Mouse (Mus musculus) embryonic facial prominence, embryonic 13.5 days (tissue): ENCODE results near the gene Cacna2d1. TPM values are rescaled to one million over a fixed set of nuclear protein-coding genes. Genes with fewer than 3 reads are reported as not detected.

Experiments
- ATAC-seq: fragments of 200-750 bp; cut with Nextera tagmentation; 2 replicates; pipeline ENCODE4 v1.8.0; 2017; ENCODE audit warnings: low read depth; ENCODE audit not compliant: insufficient number of reproducible peaks, insufficient read depth, low FRiP score, low TSS enrichment
- H3K27ac ChIP-seq: fragments of 300-500 bp; sonication (generic); 2 replicates; pipeline ENCODE4 v1.5.1; 2015; ENCODE audit warnings: moderate library complexity, mild to moderate bottlenecking, inconsistent platforms
- H3K27me3 ChIP-seq: fragments of 300-500 bp; sonication (generic); 2 replicates; pipeline ENCODE4 v1.6.1; 2015; ENCODE audit warnings: mild to moderate bottlenecking, inconsistent platforms
- H3K36me3 ChIP-seq: fragments of 300-500 bp; sonication (generic); 2 replicates; pipeline ENCODE4 v1.6.1; 2015; ENCODE audit warnings: mild to moderate bottlenecking, inconsistent platforms
- H3K4me1 ChIP-seq: fragments of 300-500 bp; sonication (generic); 2 replicates; pipeline ENCODE4 v1.6.1; 2015; ENCODE audit warnings: inconsistent platforms
- H3K4me2 ChIP-seq: fragments of 300-500 bp; sonication (generic); 2 replicates; pipeline ENCODE4 v1.6.1; 2015; ENCODE audit warnings: moderate library complexity, mild to moderate bottlenecking, inconsistent platforms
- H3K4me3 ChIP-seq: fragments of 300-500 bp; sonication (generic); 2 replicates; pipeline ENCODE4 v1.5.1; 2015; ENCODE audit warnings: mild to moderate bottlenecking, inconsistent platforms
- H3K9ac ChIP-seq: fragments of 300-500 bp; sonication (generic); 2 replicates; pipeline ENCODE4 v1.6.1; 2015; ENCODE audit warnings: mild to moderate bottlenecking, inconsistent platforms
- H3K9me3 ChIP-seq: fragments of 300-500 bp; sonication (generic); 2 replicates; pipeline ENCODE4 v1.6.1; 2016; ENCODE audit warnings: inconsistent platforms
- WGBS: fragments of 180-500 bp; shearing (Covaris S2); methylation state at CpG from one replicate; pipeline ENCODE4 v1.1.7; 2015; ENCODE audit warnings: mixed read lengths; 5-methylcytosine and 5-hydroxymethylcytosine counted together
- polyA plus RNA-seq: library from polyadenylated mRNA; unstranded; fragments of >200 nt; fragmentation: Nextera tagmentation; extraction: Ambion mirVana; gene quantifications from 2 replicates; pipeline ENCODE4 v1.2.1, GENCODE M21; 2015

Cacna2d1 gene
- polyA plus RNA-seq, 1 experiment from 2014 or later: 11.4 TPM

DNA sequence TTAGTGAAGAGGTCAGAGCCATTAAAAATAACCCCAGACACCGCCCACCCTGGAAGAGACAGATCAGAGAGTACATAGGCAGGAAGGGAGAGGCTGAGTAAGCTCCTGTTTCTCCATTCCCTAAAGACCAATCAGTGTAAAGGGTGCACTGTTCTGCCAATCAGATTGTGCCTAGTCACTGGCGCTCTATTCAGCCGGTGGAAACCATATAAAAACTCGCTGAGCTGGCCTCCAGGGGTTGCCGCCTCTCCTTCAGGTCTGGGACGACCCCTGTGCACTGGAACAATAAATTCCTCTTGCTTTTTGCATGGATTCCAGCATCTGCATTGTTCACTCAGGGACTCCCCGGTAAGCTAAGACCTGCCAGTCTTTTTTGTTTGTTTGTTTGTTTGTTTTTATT is 246.6 kb downstream of the Cacna2d1 start:
- Histone ChIP-seq H3K4me2 (no peak overlapping the region), H3K36me3 (no peaks in the 10 kb centered on the region), H3K27ac (no peak overlapping the region), H3K27me3 (no peaks in the 10 kb centered on the region), H3K4me1 (no peaks in the 10 kb centered on the region), H3K4me3 (no peak overlapping the region), H3K9ac (no peak overlapping the region), H3K9me3 (no peaks in the 10 kb centered on the region)
- 85% methylated on average over 7 of the region's 7 CpGs for WGBS
- no peak for ATAC-seq

DNA sequence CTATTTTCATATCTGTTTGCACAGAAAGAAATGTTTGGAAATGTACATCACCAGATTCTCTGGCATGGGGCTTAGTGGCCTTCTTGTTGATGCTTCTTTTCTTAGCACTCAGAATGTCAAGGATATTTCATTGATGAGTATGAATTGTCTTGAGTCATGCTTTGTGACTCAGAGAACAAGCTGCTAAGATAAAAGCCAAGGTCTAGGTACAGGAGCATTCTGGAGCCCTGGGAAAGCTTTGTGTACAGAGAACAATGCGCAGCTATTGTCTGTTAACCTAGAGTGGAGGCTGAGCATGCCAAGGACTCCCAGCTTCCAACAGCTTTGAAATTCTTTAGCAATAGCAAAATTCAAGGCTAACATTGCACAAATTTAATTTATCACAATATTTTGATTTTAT is 249.6 kb downstream of the Cacna2d1 start:
- no peak overlapping the region for H3K4me3 ChIP-seq

DNA sequence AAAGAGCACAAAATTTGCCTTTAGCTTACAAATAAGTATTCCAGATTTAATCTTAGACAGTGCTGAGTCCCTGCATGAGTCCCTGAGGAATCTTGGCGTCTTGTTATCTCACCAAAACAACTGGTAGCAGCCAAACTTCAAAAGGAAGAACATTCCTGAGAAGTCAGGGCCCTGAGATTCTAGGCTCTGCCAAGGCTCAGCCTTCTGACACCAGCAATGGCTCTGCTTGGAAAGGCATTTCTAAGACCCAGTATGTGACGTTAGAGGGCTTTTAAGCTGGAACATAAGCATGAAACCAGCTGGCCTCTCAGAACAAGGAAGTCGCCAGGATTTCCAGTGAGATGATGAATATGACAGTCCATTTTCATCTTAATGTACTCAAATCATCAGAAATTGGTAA is 253.4 kb downstream of the Cacna2d1 start:
- Histone ChIP-seq H3K9me3 (no peaks in the 10 kb centered on the region), H3K4me3 (no peak overlapping the region), H3K9ac (no peak overlapping the region), H3K27ac (no peak overlapping the region), H3K4me1 (no peaks in the 10 kb centered on the region), H3K4me2 (no peak overlapping the region), H3K27me3 (no peaks in the 10 kb centered on the region), H3K36me3 (no peaks in the 10 kb centered on the region)
- 37% methylated on average over 3 of the region's 3 CpGs for WGBS
- ATAC-seq: no peak

More for the DNA sequence above, 249.6 kb downstream of the Cacna2d1 start:
- Histone ChIP-seq H3K4me1 (no peaks in the 10 kb centered on the region), H3K9me3 (no peaks in the 10 kb centered on the region), H3K4me2 (no peak overlapping the region), H3K27ac (no peak overlapping the region), H3K27me3 (no peaks in the 10 kb centered on the region), H3K9ac (no peak overlapping the region), H3K36me3 (no peaks in the 10 kb centered on the region)
- 88% methylated on average over 1 of the region's 1 CpGs for WGBS
- no peak for ATAC-seq

DNA sequence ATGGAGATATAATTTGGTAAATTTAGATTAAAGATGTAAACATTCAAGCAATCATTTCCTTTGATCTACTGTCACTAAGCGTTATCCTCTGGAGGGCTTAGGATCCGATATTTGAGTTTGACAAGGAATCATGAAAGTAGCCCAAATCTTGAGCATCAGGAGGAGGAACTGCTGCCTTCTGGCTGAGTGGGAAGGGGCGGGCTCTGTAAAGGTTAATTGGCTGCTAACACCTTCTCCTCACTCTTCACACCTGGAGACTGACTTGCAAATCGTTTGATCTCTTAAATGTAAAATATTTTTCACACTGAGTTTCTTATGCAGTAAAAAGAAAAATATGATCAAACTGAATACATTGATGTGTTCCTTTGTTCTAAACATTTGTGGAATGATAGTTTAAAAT is 255.4 kb downstream of the Cacna2d1 start:
- Histone ChIP-seq H3K27ac (no peak overlapping the region), H3K36me3 (no peaks in the 10 kb centered on the region), H3K9me3 (no peaks in the 10 kb centered on the region), H3K4me3 (no peak overlapping the region), H3K9ac (no peak overlapping the region), H3K4me1 (no peaks in the 10 kb centered on the region), H3K4me2 (no peak overlapping the region), H3K27me3 (no peaks in the 10 kb centered on the region)
- no peak for ATAC-seq
- 71% methylated on average over 4 of the region's 4 CpGs for WGBS

DNA sequence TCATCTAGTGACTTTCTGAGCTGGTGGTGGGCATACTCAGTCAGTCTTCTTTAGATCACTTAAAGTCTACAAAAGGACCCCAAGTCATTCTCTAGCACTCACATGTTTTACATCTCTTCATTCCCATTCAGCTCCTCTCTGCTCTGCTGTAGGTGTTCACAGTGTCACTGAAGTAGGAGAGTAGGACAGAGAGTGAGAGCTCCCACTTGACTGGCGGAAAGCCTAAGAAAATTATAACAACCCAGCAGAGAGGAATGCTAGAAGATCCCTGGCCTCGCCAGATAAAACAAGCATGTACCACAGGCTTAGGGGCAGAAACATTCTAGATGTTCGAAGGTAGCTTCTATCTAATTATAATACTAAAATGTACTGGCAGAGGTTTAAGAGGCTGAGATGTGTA is 256.7 kb downstream of the Cacna2d1 start:
- WGBS: 86% methylated on average over 3 of the region's 3 CpGs
- no peaks in the 10 kb centered on the region for H3K36me3 ChIP-seq
- H3K4me2 ChIP-seq: no peak overlapping the region
- no peaks in the 10 kb centered on the region for H3K9me3 ChIP-seq
- ATAC-seq: no peak
- H3K27me3 ChIP-seq: no peaks in the 10 kb centered on the region
- H3K4me1 ChIP-seq: no peaks in the 10 kb centered on the region
- no peak overlapping the region for H3K4me3 ChIP-seq
- H3K9ac ChIP-seq: no peak overlapping the region
- H3K27ac ChIP-seq: no peak overlapping the region

DNA sequence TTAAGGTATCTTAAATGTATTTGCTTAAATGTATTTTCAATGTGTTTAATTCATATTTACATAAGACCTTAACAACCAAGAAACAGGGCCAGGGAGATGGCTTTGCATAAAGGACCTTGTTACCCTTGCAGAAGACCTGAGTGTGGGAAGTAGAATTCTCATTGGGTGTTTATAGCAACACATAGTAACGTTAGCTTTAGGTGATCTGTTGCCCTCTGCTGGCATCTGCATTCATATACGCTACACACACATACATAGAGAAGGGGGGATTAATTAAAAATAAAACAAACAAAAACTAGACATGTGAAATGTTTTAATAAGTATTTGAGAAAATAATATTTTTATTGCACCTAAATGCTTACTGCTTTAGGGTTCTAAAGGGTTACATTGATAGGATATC is 265.3 kb downstream of the Cacna2d1 start:
- no peak overlapping the region for H3K9ac ChIP-seq
- 40% methylated on average over 2 of the region's 2 CpGs for WGBS
- no peaks in the 10 kb centered on the region for H3K27me3 ChIP-seq
- H3K4me2 ChIP-seq: no peak overlapping the region
- no peak overlapping the region for H3K4me3 ChIP-seq
- H3K9me3 ChIP-seq: no peaks in the 10 kb centered on the region
- H3K4me1 ChIP-seq: no peaks in the 10 kb centered on the region
- ATAC-seq: no peak
- no peaks in the 10 kb centered on the region for H3K36me3 ChIP-seq
- H3K27ac ChIP-seq: no peak overlapping the region

DNA sequence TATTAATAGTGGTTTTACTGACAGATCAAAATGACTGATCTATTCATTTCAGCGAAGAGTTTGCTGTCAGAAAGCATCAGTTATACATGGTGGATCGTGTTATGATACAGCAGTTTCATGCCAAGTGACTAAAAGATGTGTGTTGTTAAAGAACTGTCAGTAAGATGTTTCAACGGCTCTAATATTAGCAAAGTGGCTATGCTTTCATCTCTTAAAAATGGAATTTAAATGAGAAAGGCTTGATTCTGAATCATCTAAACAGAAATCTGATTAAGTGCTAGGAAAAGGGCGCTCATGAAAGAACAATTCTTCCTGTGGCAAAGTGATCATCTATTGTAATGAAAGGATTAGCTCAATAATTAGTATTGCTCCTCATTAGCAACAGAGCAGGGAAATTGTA is 287.5 kb downstream of the Cacna2d1 start:
- Histone ChIP-seq H3K9ac (no peak overlapping the region), H3K27ac (no peak overlapping the region), H3K36me3 (no peaks in the 10 kb centered on the region), H3K27me3 (no peaks in the 10 kb centered on the region), H3K9me3 (no peaks in the 10 kb centered on the region), H3K4me3 (no peak overlapping the region), H3K4me1 (no peaks in the 10 kb centered on the region), H3K4me2 (no peak overlapping the region)
- ATAC-seq: no peak
- 70% methylated on average over 4 of the region's 4 CpGs for WGBS

DNA sequence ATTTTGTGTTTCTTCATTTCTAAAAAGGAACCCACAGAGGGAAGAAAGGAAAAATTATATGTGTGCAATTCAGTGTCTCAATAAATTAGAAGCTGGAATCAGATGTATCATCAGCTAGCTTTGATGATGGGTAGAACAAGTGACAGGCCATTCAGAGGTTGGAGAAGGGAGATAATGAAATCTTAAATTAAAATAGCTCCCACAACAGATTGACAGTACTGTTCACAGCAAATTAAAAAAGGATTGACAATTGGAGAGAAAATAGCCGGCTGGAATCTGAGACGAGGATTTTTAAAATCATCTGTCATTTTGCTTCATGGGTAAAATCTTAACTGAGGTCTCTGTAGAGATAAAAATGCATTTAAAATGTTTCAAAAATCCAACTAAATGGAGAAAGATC is 290.9 kb downstream of the Cacna2d1 start:
- Histone ChIP-seq H3K4me3 (no peak overlapping the region), H3K27me3 (no peaks in the 10 kb centered on the region), H3K9me3 (no peaks in the 10 kb centered on the region), H3K36me3 (no peaks in the 10 kb centered on the region), H3K9ac (no peak overlapping the region), H3K4me1 (no peaks in the 10 kb centered on the region), H3K27ac (no peak overlapping the region), H3K4me2 (no peak overlapping the region)
- WGBS: 60% methylated on average over 2 of the region's 2 CpGs
- no peak for ATAC-seq

DNA sequence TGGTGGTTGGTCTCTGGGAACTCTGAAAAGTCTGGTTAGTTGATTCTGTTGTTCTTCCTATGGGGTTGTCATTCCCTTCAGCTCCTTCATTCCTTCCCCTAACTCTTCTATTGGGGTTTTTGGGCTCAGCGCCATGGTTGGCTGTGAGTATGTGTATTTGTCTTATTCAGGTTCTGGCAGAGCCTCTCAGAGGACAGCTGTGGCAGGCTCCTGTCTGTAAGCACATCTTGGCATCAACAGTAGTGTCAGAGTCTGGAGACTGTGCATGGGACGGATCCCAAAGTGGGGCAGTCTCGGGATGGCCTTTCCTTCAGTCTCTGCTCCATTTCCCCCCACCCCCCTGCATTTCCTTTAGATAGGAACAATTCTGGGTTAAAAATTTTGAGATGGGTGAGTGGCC is 294.9 kb downstream of the Cacna2d1 start:
- Histone ChIP-seq H3K27me3 (no peaks in the 10 kb centered on the region), H3K27ac (no peak overlapping the region), H3K9me3 (no peaks in the 10 kb centered on the region), H3K36me3 (no peaks in the 10 kb centered on the region), H3K4me1 (no peaks in the 10 kb centered on the region), H3K4me3 (no peak overlapping the region), H3K9ac (no peak overlapping the region), H3K4me2 (no peak overlapping the region)
- no peak for ATAC-seq
- 90% methylated on average over 3 of the region's 3 CpGs for WGBS

DNA sequence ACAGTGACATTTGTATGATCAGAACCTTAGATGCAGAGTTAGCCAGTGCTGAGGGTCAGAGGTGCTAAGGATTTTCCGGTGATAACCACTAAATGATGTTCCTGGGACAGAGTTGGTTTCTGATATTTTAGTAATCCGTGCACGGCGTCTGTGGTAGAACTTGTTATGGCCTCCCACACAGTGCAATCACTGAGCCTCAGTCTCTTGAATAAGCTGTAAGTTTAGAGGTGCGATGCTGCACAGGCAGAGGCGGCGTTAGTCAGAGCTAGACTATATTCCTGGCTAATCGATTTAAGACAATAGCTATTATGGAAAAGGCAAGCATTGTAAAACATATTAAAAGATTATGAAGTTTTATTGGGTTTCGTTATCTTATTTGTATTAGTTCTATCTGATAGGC is 297.0 kb downstream of the Cacna2d1 start:
- no peak overlapping the region for H3K4me3 ChIP-seq
- no peaks in the 10 kb centered on the region for H3K9me3 ChIP-seq
- H3K27me3 ChIP-seq: no peaks in the 10 kb centered on the region
- no peak overlapping the region for H3K4me2 ChIP-seq
- H3K9ac ChIP-seq: no peak overlapping the region
- no peak overlapping the region for H3K27ac ChIP-seq
- no peaks in the 10 kb centered on the region for H3K36me3 ChIP-seq
- H3K4me1 ChIP-seq: no peaks in the 10 kb centered on the region
- WGBS: 91% methylated on average over 9 of the region's 9 CpGs
- ATAC-seq: no peak

DNA sequence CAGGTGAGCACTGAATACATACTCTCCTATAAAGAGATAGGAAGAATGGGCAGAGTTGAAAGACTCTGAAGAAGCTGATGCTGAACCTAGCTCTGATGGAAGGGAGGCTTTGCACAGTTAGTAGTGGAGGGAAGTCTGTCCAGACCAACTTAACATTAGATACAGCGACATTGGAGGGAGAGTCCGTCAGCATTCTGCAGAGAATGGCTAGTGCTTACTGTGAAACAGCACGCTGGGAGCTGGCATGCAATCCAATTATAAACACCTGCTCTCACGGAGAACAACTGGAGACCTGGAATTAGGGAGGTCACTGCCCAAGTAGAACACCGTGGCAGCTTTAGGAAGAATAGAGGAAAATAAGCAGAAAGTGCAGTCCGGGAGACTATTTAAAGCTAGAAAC is 300.4 kb downstream of the Cacna2d1 start:
- no peak overlapping the region for H3K27ac ChIP-seq
- no peaks in the 10 kb centered on the region for H3K27me3 ChIP-seq
- no peak for ATAC-seq
- no peaks in the 10 kb centered on the region for H3K9me3 ChIP-seq
- no peaks in the 10 kb centered on the region for H3K4me1 ChIP-seq
- H3K4me3 ChIP-seq: no peak overlapping the region
- H3K4me2 ChIP-seq: no peak overlapping the region
- no peaks in the 10 kb centered on the region for H3K36me3 ChIP-seq
- WGBS: 41% methylated on average over 6 of the region's 6 CpGs
- no peak overlapping the region for H3K9ac ChIP-seq

DNA sequence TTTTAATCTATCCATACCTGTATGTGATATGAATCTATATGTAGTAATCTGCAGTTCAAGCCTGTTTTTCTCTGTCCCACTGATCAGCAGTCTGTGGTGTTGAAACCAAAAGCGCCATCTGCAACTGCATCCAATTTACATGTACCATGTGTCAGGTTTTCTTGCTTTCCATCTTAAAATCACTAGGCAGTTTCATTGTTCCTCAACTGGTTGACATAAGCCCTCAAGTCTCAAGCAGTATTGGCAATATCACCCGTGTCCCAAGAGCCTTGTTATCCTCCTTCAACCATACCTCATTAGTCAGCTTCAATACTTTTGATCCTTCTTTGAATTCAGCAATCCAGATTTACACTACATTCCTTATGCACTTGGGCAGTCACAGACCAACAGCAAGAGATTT is 301.4 kb downstream of the Cacna2d1 start:
- 70% methylated on average over 2 of the region's 2 CpGs for WGBS
- ATAC-seq: no peak
- Histone ChIP-seq H3K4me2 (no peak overlapping the region), H3K4me1 (no peaks in the 10 kb centered on the region), H3K4me3 (no peak overlapping the region), H3K36me3 (no peaks in the 10 kb centered on the region), H3K27me3 (no peaks in the 10 kb centered on the region), H3K9ac (no peak overlapping the region), H3K27ac (no peak overlapping the region), H3K9me3 (no peaks in the 10 kb centered on the region)

DNA sequence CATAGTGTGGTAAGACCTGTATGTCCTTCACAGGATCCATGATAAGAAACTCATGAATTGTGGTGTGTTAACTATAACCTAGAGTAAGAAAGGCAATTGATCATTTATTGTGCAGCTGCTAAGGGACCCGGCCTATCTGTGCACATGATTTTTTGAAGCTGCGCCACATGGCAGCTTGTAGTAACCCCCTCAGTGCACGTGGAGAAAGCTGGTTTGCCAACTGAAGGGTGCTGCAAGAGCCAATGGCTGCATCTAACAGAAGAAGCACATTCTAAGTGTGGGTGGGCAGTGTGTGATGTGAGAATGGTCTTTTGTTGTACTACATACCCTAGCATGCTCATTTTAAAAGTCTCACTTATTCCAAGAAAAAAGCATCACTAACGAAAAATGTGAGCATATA is 302.1 kb downstream of the Cacna2d1 start:
- Histone ChIP-seq H3K9ac (no peak overlapping the region), H3K4me3 (no peak overlapping the region), H3K27ac (no peak overlapping the region), H3K4me2 (no peak overlapping the region), H3K36me3 (no peaks in the 10 kb centered on the region), H3K4me1 (no peaks in the 10 kb centered on the region), H3K9me3 (no peaks in the 10 kb centered on the region), H3K27me3 (no peaks in the 10 kb centered on the region)
- WGBS: 79% methylated on average over 4 of the region's 4 CpGs
- no peak for ATAC-seq
